Mouse (Mus musculus) spleen, adult 2 months (tissue): ENCODE results near the gene Ppt1.

ENCODE experiments used
- CTCF ChIP-seq: fragments of 200-500 bp; IDR thresholded peaks from 2 replicates; pipeline ENCODE4 v1.5.1; 2011; ENCODE audit warnings: mild to moderate bottlenecking, inconsistent platforms; ENCODE audit not compliant: insufficient read depth, insufficient read length, insufficient replicate concordance; ENCODE audit errors: extremely low read depth
- POLR2A ChIP-seq: fragments of 200-500 bp; IDR thresholded peaks from 2 replicates; pipeline ENCODE4 v1.6.1; 2011; ENCODE audit warnings: low read depth, low read length, inconsistent platforms

DNA sequence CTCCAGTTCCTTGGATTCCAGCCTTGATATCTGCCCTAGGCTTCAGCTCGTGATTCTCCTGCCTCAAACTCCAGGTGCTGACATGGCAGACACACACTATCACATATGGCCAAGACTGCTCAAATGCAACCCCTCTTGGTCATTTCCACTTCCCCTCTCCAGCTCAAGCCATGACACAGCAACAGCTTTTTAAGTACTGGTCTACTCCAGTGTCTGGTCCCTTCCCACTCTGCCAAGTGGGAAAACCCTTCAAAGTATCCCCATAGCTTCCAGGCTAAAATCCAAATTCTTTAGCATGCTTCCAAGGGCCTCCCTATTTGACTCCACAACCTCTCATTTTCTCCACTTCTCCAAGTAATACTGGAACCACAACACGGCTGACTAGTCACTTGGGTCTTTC, 48.0 kb downstream of the Ppt1 start:
- TF ChIP-seq POLR2A, result no peak
- TF ChIP-seq CTCF, result no peak
